Mouse (Mus musculus) granulocyte monocyte progenitor cell, adult 5-6 weeks (primary cell): ENCODE results near the gene Ap2b1. TPM values are rescaled to one million over a fixed set of nuclear protein-coding genes. Genes with fewer than 3 reads are reported as not detected.

Experiments
- ATAC-seq: replicated peaks from 2 replicates; pipeline ENCODE4 v1.8.0; 2016; ENCODE audit warnings: mild to moderate bottlenecking, moderate TSS enrichment, inconsistent platforms; ENCODE audit not compliant: poor library complexity, severe bottlenecking
- total RNA-seq, 2 experiments: library from RNA; stranded (forward) in 1 of 2; stranded (reverse) in 1 of 2; fragments of 200-712, 200-1000 nt in 1 of 2; fragments of >200 nt in 1 of 2; fragmentation: Nextera tagmentation in 1 of 2; gene quantifications; 2 replicates each; pipeline ENCODE4 v1.2.3; 2014 to 2017

Gene Ap2b1
- total RNA-seq, 2 experiments from 2014 or later: 46.0 to 68.0 TPM

GRCm38 (mm10) chr11:83383532-83383887 is 84.7 kb downstream of the Ap2b1 start:
- ATAC-seq: no peak

- no peak for ATAC-seq
Observed at GRCm38 (mm10) chr11:83393062-83393461, 94.2 kb downstream of the Ap2b1 start.

GRCm38 (mm10) chr11:83394802-83395439 is 96.1 kb downstream of the Ap2b1 start:
- ATAC-seq: no peak

GRCm38 (mm10) chr11:83397626-83398025 is 98.8 kb downstream of the Ap2b1 start:
- ATAC-seq: no peak

GRCm38 (mm10) chr11:83398724-83399123 is 99.9 kb downstream of the Ap2b1 start:
- peak; percentile 65 for ATAC-seq

- no peak for ATAC-seq
Observed at GRCm38 (mm10) chr11:83403787-83404186, 105.0 kb downstream of the Ap2b1 start.

- no peak for ATAC-seq
Observed at GRCm38 (mm10) chr11:83406391-83406790, 107.6 kb downstream of the Ap2b1 start.

GRCm38 (mm10) chr11:83408242-83408641 is 109.4 kb downstream of the Ap2b1 start:
- ATAC-seq: no peak

- no peak; the same call in 1 of the 2 replicates for ATAC-seq
Observed at GRCm38 (mm10) chr11:83409087-83409754, 110.4 kb downstream of the Ap2b1 start, which contains the start of gene Rasl10b. Rasl10b (plus strand) TSS chr11:83409137.

GRCm38 (mm10) chr11:83409792-83410291 is 111.0 kb downstream of the Ap2b1 start:
- ATAC-seq: no peak; the same call in 1 of the 2 replicates

- no peak for ATAC-seq
Observed at GRCm38 (mm10) chr11:83410510-83410909, 111.7 kb downstream of the Ap2b1 start.

GRCm38 (mm10) chr11:83417080-83417479 is 118.3 kb downstream of the Ap2b1 start:
- ATAC-seq: peak; percentile 70

- ATAC-seq: no peak
Observed at GRCm38 (mm10) chr11:83417708-83418107, 118.9 kb downstream of the Ap2b1 start.

- ATAC-seq: peak; percentile 57
Observed at GRCm38 (mm10) chr11:83418566-83418965, 119.7 kb downstream of the Ap2b1 start.

- no peak for ATAC-seq
Observed at GRCm38 (mm10) chr11:83420338-83420737, 121.5 kb downstream of the Ap2b1 start.

GRCm38 (mm10) chr11:83421305-83421704 is 122.5 kb downstream of the Ap2b1 start:
- peak; percentile 43; the same call in 1 of the 2 replicates for ATAC-seq

GRCm38 (mm10) chr11:83424681-83425080 is 125.9 kb downstream of the Ap2b1 start:
- peak; percentile 40; the same call in 1 of the 2 replicates for ATAC-seq

- ATAC-seq: peak; percentile 97
Observed at GRCm38 (mm10) chr11:83426964-83427363, 128.1 kb downstream of the Ap2b1 start.

- no peak for ATAC-seq
Observed at GRCm38 (mm10) chr11:83429355-83429754, 130.5 kb downstream of the Ap2b1 start, which contains the start of gene Gas2l2. Gas2l2 (minus strand) TSS chr11:83429455.

- ATAC-seq: peak; percentile 82
Observed at GRCm38 (mm10) chr11:83432533-83432932, 133.7 kb downstream of the Ap2b1 start.

GRCm38 (mm10) chr11:83437377-83437776 is 138.6 kb downstream of the Ap2b1 start, which contains the start of gene 1700020L24Rik:
1700020L24Rik (plus strand) TSS chr11:83437677.
- no peak for ATAC-seq
